Mouse (Mus musculus) spleen, postnatal 14 days (tissue): ENCODE measurements at regions not wholly inside any gene's neighbourhood (a gene's known extent, or its start where the extent isn't known, plus 50 kb on each side); places are given as distances from the start of the nearest gene placed in this dataset.

Experiments
- DNase-seq, 2 experiments: peaks; one replicate each; pipeline ENCODE4 v3.0.0; 2021 to 2022; ENCODE audit warnings: low spot score in 2 of 2

DNA sequence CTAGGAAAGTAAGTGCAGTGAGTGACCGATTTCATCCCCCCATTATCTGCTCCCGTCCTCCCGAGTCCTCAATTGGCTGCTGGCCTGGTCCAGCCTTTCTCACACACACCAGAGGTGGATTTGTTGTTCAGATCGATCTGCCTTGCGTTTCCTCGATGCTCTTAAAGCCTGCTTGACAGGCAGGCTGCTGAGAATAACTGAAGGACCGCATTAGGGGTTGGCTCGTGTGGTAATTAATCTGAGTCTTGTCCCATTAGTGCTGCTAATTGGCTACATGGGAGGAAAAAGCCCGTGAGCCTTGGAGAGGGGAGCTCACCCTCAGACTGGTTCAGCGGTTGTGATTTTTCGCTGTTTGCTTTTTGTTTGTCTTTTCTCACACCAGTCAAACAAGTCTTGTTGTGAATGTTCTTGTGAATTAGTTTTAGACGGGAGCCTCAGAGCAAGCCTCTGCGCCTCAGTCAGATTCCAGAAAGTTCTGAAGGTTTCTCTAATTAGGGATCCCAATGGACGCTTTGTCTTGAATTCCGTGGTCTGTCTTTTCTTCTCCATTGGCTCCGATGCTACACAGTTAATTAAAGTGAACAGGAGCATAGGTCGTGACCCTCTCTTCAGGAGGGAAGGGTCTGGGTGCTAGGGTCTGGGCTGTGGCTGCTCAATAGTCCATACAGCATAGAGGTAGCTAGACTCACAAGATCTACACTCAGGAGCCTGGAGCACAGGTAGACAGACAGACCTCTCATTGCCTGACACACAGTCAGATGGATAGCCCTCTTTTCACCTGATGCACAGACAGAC lies 226.1 kb upstream of the BB014433 start:
- DNase-seq, result no peak

DNA sequence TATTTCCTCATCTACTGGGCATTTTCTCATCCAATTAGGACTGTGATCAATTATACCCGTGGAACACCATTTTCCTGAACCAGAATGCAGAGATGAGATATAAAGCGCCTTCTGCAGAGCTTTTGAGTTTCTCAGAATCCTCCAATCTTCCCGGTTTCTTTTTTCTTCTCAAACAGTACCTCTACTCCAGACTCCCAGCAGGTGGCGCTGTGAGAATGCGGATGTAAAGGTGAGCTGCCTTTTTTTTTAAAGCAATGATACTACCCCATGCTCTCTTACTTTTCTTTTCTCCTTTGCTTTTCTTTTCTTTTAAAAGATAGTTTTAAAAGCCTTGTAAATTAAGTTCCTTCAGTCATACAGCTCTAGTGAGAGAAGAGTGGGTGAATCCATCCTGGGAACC lies 224.4 kb upstream of the BB014433 start:
- DNase-seq, result peak in 1 of 2 experiments; percentile 4

DNA sequence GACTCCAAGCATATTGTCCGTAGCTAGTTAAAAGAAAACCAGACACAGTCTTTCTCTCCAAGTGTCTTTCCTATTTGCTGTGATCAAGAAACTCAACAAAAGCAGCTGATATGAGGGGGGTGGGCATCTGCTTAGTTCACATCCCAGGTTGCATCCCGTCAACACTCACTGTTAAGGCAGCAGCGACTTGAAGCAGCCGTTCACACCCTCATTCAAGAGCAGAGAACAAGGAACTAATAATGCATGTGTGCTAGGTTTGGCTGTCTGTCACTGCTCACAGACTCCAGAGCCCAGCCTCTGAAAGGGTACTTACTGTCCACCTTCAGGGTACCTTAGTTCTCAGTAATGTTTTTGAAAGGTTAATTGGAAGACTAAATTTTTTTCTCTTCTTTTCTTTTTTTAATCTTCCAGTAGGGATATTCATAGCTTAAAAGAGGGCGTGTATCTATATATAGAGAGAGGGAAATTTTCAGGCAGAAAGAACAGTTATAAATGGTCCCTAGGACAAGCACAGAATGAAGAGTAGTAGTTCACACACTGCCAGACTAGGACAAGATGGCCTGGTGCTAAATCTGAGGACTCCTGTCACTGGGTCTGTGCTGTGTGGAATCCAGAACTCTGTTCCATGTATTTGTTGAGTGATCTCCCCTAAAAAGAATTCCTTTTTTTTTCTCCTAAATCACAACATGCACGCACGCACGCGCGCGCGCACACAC lies 199.1 kb upstream of the BB014433 start:
- no peak for DNase-seq

DNA sequence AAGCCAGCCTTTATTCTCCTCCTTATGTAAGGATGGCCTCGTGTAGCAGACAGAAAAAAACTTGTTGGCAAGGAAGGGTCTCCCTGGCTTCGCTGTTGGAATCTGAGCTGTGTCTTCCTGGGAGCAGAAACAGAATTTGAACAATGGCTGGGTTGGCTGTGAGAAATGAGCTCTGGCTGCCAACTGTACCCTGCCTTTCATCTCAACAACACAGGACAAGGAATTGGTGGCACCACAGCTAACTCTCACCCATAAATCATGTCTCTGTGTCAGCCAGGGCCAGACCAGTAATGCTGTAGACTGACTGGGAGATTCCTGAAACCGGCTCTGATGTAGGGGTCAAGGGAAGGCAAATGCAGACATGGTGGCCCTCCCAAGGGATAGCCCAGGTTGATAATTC lies 189.5 kb upstream of the BB014433 start:
- no peak for DNase-seq

DNA sequence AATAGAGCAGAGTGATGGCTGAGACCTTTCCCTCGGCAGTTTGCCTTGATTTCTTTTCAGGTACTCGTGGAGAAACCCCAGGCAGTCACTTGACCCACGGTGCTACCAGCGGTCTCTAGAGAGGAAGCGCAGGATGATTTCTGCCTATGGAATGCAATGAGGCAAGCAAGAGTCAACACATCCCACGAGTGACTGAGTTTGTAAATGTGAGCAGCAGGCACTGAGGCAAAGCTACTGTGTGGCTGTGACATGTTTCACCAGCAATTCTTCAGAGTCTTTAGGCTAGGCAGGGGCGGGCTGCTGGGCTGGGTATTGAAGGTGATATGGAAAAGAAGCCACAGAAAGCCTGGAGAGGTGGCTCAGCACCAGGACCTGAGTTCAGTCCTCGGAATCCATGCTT lies 187.4 kb upstream of the BB014433 start:
- no peak for DNase-seq

DNA sequence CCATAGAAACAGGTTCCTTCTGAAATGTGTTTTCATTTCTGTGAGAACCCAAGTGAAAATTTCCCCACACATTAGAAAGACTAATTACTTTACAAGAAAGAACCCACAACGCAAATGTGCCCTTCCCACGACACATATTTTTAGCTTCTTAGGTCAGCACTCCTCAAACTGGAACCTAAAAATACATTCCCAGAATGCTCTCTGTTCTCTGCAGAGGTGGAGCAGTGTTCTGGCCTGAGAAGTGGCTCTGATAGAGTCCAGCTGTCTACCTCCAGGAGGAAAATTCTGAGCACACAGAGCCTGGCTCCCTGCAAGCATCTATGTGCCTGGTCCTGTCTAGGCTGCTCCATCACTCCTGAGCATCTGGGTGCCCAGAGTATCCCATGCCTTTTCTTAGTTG lies 184.3 kb upstream of the BB014433 start:
- DNase-seq, result no peak

DNA sequence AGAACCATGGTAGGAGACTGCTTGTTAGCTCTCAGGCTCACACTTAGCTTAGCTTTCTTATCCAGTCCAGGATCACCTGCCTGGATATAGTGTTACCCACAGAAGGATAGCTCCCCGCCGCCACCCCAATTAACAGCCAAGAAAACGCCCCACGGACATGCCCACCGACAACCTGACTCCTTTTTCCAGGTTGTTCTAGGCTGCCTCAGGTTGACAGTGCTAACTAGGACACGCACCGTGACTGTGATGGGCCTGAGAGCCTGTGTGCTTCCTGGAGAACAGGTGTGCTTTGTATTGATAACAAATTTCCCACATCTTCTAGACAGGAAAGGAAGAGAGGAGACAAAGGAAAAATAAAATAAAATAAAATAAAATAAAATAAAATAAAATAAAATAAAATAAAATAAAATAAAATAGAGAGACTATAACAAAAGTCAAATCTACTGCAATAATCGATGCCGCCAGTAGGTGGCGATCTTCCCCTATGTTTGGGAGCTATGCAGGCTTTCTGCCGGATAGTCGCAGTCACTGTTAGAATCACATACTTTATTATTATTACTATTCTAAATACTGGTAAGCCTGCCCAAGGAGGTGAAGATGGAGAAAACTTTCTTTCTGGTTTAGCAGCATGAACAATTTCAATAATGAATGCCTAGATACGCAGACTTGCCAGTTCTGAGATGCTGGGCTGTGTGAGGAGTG lies 175.5 kb upstream of the BB014433 start:
- peak in 1 of 2 experiments; percentile 11 for DNase-seq

DNA sequence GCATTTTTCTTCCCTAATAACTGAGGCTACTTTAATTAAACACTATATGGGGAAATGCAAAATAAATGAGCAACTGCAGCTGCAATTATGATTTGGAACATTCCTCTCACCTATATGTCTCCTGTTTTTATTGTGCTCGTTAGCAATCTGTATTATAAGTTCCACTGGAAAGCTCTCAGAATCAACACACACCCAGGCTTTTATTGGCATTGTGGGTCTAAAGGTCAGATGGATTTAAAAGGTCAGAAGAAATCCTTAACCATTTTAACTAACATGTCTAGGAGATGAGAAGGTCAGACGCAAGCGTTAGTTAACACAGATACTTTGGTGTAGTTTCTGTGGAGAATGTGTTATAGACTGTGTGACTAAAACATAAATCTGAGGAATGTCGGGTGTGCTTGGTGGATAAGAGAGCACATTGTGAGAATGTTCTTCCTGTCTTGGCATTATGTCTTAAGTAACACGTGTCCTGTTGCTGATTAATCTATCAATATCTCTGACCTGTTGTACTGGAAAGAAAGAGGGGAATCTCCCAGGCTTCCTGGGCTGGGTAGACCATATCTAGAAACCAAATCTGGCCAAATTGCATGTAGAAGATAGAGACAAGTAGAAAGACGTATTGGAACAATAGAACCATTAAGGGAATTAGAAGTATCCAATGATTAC lies 164.1 kb upstream of the BB014433 start:
- DNase-seq, result no peak

DNA sequence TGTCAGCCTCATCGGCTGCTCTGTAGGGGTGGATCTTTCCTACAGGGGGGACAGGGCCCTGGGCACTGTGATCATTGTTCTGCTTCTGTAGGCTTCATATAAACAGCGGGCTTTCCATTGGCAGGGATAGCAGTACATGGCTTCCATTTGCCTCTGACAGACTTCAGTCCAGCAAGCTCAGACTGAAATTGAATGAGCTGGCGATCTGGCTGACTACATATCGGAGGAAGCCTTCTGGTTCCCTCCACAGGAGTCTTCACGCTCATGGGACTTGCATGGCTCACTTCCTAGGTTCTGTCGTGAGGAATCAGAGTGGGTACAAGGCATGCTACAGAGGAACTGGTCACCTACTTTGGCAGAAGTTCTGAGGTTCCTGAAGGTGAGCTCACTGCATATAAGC lies 155.7 kb upstream of the BB014433 start:
- DNase-seq, result no peak

DNA sequence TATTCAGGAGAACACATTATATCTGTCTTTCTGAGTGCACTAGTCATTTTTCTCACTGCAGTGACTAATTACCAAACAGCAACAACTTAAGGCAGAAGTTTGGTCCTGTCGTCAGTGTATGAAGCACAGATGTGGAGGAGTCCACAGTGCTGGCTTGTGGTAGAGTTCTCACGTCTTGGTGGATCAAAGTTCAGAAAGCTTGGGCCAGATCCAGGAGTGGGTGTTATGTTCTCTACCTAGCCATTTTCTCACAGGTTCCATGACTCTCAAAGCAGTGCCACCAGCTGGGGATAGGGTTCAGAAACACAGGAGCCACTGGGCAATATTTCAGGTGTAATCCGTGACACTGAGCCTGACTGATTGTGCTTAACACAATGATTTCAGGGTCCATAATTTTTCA lies 144.8 kb upstream of the BB014433 start:
- no peak for DNase-seq

DNA sequence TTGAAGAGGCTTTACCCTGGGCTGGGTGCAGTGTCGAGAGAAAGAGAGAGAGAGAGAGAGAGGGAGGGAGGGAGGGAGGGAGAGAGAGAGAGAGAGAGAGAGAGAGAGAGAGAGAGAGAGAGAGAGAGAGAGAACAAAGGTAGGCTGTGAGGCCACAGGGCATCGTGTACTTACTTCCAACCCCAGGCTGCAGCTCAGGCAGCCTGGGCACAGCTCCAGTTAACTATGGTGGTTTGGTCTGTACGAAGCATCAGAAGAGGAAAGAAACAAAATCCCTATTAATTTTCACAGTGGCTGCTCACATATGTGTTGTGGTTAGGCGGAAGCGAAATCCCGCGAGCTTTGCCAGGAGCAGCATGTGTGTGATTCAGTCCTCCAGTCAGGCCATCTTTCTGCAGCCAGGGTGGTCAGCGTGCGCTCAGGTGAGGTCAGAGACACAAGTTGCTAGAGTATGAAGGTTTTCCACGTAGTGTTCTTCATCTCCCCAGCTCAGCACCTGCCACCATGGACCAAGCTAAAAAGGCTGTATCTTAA lies 143.3 kb upstream of the BB014433 start:
- DNase-seq, result no peak
